Mouse (Mus musculus): ENCODE results near the gene Tma7.

DNA sequence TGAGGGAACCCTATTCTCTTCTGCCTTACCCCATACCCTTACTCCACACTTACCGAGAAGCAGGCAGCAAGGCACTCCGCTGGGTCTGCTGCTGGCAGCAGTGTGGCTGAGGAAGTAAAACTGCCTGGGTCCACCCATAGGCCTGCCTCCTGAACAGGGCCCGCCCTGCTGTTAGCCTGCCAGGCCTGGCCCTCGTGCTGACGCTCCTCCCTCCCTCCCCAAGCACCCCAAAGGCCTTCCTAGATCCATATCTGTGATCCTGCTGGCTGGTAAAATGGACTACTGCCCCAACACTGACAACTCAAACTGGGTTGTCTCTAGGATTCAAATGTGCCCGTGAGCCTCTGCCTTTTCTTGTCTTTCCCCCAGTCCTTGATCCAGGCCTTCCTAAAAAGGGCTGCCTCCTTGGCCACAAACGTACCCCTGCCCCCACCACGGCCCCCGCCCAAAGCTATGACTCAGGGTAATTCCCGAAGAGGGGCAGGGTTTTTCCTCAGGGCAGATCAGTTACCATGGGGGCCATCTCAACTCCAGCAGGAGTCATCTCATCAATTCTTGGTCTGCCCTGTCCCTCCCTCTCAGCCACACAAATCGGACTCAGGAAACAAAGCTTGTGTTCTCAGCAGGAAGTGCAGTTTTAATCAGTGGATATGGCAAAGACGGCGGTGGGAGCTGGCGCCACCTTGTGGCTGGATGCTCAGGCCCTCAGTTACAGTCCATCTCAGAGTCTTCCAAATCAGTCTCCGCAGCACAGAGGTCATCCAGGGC, 23.1 kb downstream of the Tma7 start, which contains the start of gene Trex1:
- TF ChIP-seq CTCF (IDR thresholded peaks at IDR 0.05 in 2 of 3, conservative IDR thresholded peaks at IDR 0.05 in 1 of 3; ENCODE audit: control insufficient read depth in 1 of 3, insufficient read depth in 1 of 3, low read depth in 2 of 3, low read length in 3 of 3, poor library complexity in 1 of 3, severe bottlenecking in 1 of 3): peak; percentile 95 to 97 (median 96)
- peak; percentile 56 to 85 for TF ChIP-seq POLR2A (IDR thresholded peaks at IDR 0.05; ENCODE audit: control insufficient read depth in 1 of 2, insufficient read depth in 1 of 2, low read depth in 1 of 2, low read length in 2 of 2, poor library complexity in 1 of 2)
- no peak for TF ChIP-seq EP300 (IDR thresholded peaks at IDR 0.05; ENCODE audit: low read depth in 1 of 2, low read length in 2 of 2)
- no peak for TF ChIP-seq E2F4 (IDR thresholded peaks at IDR 0.05; ENCODE audit: borderline replicate concordance, low read depth, low read length)
- peak; percentile 83 for TF ChIP-seq SIN3A (IDR thresholded peaks at IDR 0.05; ENCODE audit: low read length)
- TF ChIP-seq ZNF384 (IDR thresholded peaks at IDR 0.05; ENCODE audit: low read depth, low read length): no peak

All from MEL (cell line).